Mouse (Mus musculus) MEL (cell line): ENCODE results near the gene Pigq. TPM values are rescaled to one million over a fixed set of nuclear protein-coding genes. Genes with fewer than 3 reads are reported as not detected.

Source experiments
- DNase-seq: peaks from one replicate; pipeline ENCODE4 v3.0.0; 2011; ENCODE audit warnings: low read depth, low spot score
- H3K27ac ChIP-seq: 2 replicates; pipeline ENCODE4 v1.5.1; 2012; ENCODE audit warnings: low read depth, mild to moderate bottlenecking, control low read depth, low read length, moderate library complexity; ENCODE audit not compliant: control insufficient read depth
- H3K27me3 ChIP-seq, 2 experiments: fragments of 150-350 bp in 1 of 2; sonication (generic) in 1 of 2; 2 replicates each; pipeline ENCODE4 v1.6.1; 2012; ENCODE audit warnings: low read length in 2 of 2, mild to moderate bottlenecking in 2 of 2, improper control_type of control experiment in 1 of 2, moderate library complexity in 1 of 2; ENCODE audit not compliant: insufficient read depth in 2 of 2, control insufficient read depth in 1 of 2
- H3K36me3 ChIP-seq, 2 experiments: 2 replicates each; pipeline ENCODE4 v1.6.1; 2012 to 2014; ENCODE audit warnings: low read length in 2 of 2, improper control_type of control experiment in 1 of 2, inconsistent platforms in 1 of 2, mild to moderate bottlenecking in 1 of 2; ENCODE audit not compliant: insufficient read depth in 2 of 2, control insufficient read depth in 1 of 2
- H3K4me1 ChIP-seq, 2 experiments: fragments of 150-350 bp in 1 of 2; sonication (generic) in 1 of 2; 2 replicates each; pipeline ENCODE4 v1.6.1; 2012; ENCODE audit warnings: low read length in 2 of 2, improper control_type of control experiment in 1 of 2, mild to moderate bottlenecking in 1 of 2; ENCODE audit not compliant: insufficient read depth in 2 of 2, control insufficient read depth in 1 of 2
- H3K4me3 ChIP-seq, 2 experiments: fragments of 150-350 bp in 1 of 2; sonication (generic) in 1 of 2; 2 replicates each; pipeline ENCODE4 v1.5.1; 2012; ENCODE audit warnings: low read depth in 2 of 2, low read length in 2 of 2, mild to moderate bottlenecking in 2 of 2, moderate library complexity in 2 of 2, control low read depth in 1 of 2, improper control_type of control experiment in 1 of 2; ENCODE audit not compliant: control insufficient read depth in 1 of 2, insufficient read depth in 1 of 2
- H3K79me2 ChIP-seq: 2 replicates; pipeline ENCODE4 v1.6.1; 2012; ENCODE audit warnings: mild to moderate bottlenecking, low read length, moderate library complexity; ENCODE audit not compliant: control insufficient read depth, poor library complexity, insufficient read depth
- H3K9ac ChIP-seq: 2 replicates; pipeline ENCODE4 v1.6.1; 2012; ENCODE audit warnings: low read depth, mild to moderate bottlenecking, control low read depth, low read length, moderate library complexity; ENCODE audit not compliant: control insufficient read depth, poor library complexity, severe bottlenecking
- H3K9me3 ChIP-seq: fragments of 150-350 bp; sonication (generic); replicated peaks from 2 replicates; pipeline ENCODE4 v1.6.1; 2012; ENCODE audit warnings: mild to moderate bottlenecking, low read length, improper control_type of control experiment, moderate library complexity; ENCODE audit not compliant: insufficient read depth
- BHLHE40 ChIP-seq: IDR thresholded peaks from 2 replicates; pipeline ENCODE4 v1.6.1; 2012; ENCODE audit warnings: low read depth, mild to moderate bottlenecking, inconsistent platforms, low read length, improper control_type of control experiment, borderline replicate concordance
- CHD1 ChIP-seq: IDR thresholded peaks from 2 replicates; pipeline ENCODE4 v1.6.1; 2012; ENCODE audit warnings: low read depth, mild to moderate bottlenecking, inconsistent platforms, low read length, improper control_type of control experiment
- CTCF ChIP-seq, 3 experiments: IDR thresholded peaks in 2 of 3; conservative IDR thresholded peaks in 1 of 3; 2 replicates each; pipeline ENCODE4 v1.5.1; 2011 to 2012; ENCODE audit warnings: low read length in 3 of 3, low read depth in 2 of 3, mild to moderate bottlenecking in 2 of 3, improper control_type of control experiment in 1 of 3, inconsistent platforms in 1 of 3, mixed read lengths in 1 of 3, moderate library complexity in 1 of 3; ENCODE audit not compliant: control insufficient read depth in 1 of 3, insufficient read depth in 1 of 3, poor library complexity in 1 of 3, severe bottlenecking in 1 of 3
- E2F4 ChIP-seq: IDR thresholded peaks from 2 replicates; pipeline ENCODE4 v1.6.1; 2011; ENCODE audit warnings: low read depth, low read length, improper control_type of control experiment, borderline replicate concordance
- EP300 ChIP-seq, 2 experiments: IDR thresholded peaks; 2 replicates each; pipeline ENCODE4 v1.6.1; 2011; ENCODE audit warnings: improper control_type of control experiment in 2 of 2, low read length in 2 of 2, low read depth in 1 of 2, mild to moderate bottlenecking in 1 of 2
- GABPA ChIP-seq: IDR thresholded peaks from 2 replicates; pipeline ENCODE4 v1.6.1; 2012; ENCODE audit warnings: low read depth, mild to moderate bottlenecking, inconsistent platforms, low read length, improper control_type of control experiment, moderate library complexity
- GATA1 ChIP-seq: IDR thresholded peaks from 2 replicates; pipeline ENCODE4 v1.6.1; 2011; ENCODE audit warnings: low read depth, low read length, improper control_type of control experiment
- MAX ChIP-seq: IDR thresholded peaks from 2 replicates; pipeline ENCODE4 v1.6.1; 2011; ENCODE audit warnings: low read length, improper control_type of control experiment
- MAZ ChIP-seq: IDR thresholded peaks from 2 replicates; pipeline ENCODE4 v1.6.1; 2012; ENCODE audit warnings: low read depth, mild to moderate bottlenecking, inconsistent platforms, low read length, improper control_type of control experiment
- MYB ChIP-seq: IDR thresholded peaks from 2 replicates; pipeline ENCODE4 v1.6.1; 2011; ENCODE audit warnings: mild to moderate bottlenecking, low read depth, low read length, improper control_type of control experiment
- NELFE ChIP-seq: IDR thresholded peaks from 2 replicates; pipeline ENCODE4 v1.6.1; 2011; ENCODE audit warnings: low read depth, low read length, improper control_type of control experiment
- NRF1 ChIP-seq: IDR thresholded peaks from 2 replicates; pipeline ENCODE4 v1.6.1; 2014; ENCODE audit warnings: low read depth, mild to moderate bottlenecking, inconsistent platforms, low read length, improper control_type of control experiment, moderate library complexity; ENCODE audit not compliant: poor library complexity, insufficient read depth, severe bottlenecking
- POLR2AphosphoS2 ChIP-seq: IDR thresholded peaks from 2 replicates; pipeline ENCODE4 v1.6.1; 2011; ENCODE audit warnings: low read length, improper control_type of control experiment
- SMC3 ChIP-seq: IDR thresholded peaks from 2 replicates; pipeline ENCODE4 v1.6.1; 2011; ENCODE audit warnings: low read depth, low read length, improper control_type of control experiment
- TAL1 ChIP-seq: IDR thresholded peaks from 2 replicates; pipeline ENCODE4 v1.6.1; 2012; ENCODE audit warnings: mild to moderate bottlenecking, inconsistent platforms, low read length, moderate library complexity, mixed read lengths
- TCF12 ChIP-seq: IDR thresholded peaks from 2 replicates; pipeline ENCODE4 v1.6.1; 2014; ENCODE audit warnings: low read depth, mild to moderate bottlenecking, inconsistent platforms, low read length, improper control_type of control experiment, moderate library complexity
- UBTF ChIP-seq: IDR thresholded peaks from 2 replicates; pipeline ENCODE4 v1.6.1; 2012; ENCODE audit warnings: low read depth, mild to moderate bottlenecking, inconsistent platforms, low read length, improper control_type of control experiment, moderate library complexity, borderline replicate concordance; ENCODE audit not compliant: insufficient read depth
- USF1 ChIP-seq: IDR thresholded peaks from 2 replicates; pipeline ENCODE4 v1.6.1; 2014; ENCODE audit warnings: low read depth, mild to moderate bottlenecking, inconsistent platforms, low read length, improper control_type of control experiment, moderate library complexity
- ZKSCAN1 ChIP-seq: IDR thresholded peaks from 2 replicates; pipeline ENCODE4 v1.6.1; 2012; ENCODE audit warnings: low read depth, mild to moderate bottlenecking, inconsistent platforms, low read length, improper control_type of control experiment, moderate library complexity
- polyA plus RNA-seq, 2 experiments: library from polyadenylated mRNA; stranded (reverse) in 1 of 2; unstranded in 1 of 2; fragments of >175 nt in 1 of 2; fragments of >200 nt in 1 of 2; gene quantifications; 2 replicates each; pipeline versions ENCODE4 v1.2.1 to v1.2.4; 2012; ENCODE audit warnings: low replicate concordance in 2 of 2, low read depth in 1 of 2; ENCODE audit not compliant: insufficient read length in 2 of 2, insufficient read depth in 1 of 2, missing spikeins in 1 of 2
- total RNA-seq: library from RNA; depleted of rRNA; stranded (reverse); fragments of 300-350 nt; gene quantifications from 2 replicates; pipeline ENCODE4 v1.2.3, GENCODE M21; 2012

The Pigq gene
- total and polyA plus RNA-seq, 3 experiments = 67.8 to 825 (median 193) TPM

- Histone ChIP-seq H3K27ac (no peak overlapping the region), H3K36me3 (peaks cover 0 to 2% of the 10 kb centered on the region in 2 experiments; a peak in 1 of 4 replicates), H3K27me3 (no peaks in the 10 kb centered on the region), H3K4me1 (peaks cover 2 to 12% of the 10 kb centered on the region in 2 experiments; a peak in 2 of 4 replicates), H3K9me3 (no peaks in the 10 kb centered on the region), H3K9ac (no peak overlapping the region), H3K79me2 (no peaks in the 10 kb centered on the region), H3K4me3 (no peak overlapping the region)
- no peak for DNase-seq
- TF ChIP-seq POLR2AphosphoS2 (no peak), NRF1 (no peak), NELFE (no peak), UBTF (no peak), SMC3 (no peak), BHLHE40 (no peak), MAX (no peak), E2F4 (no peak), GATA1 (no peak), GABPA (no peak), TAL1 (no peak), CTCF (IDR thresholded peaks at IDR 0.05 in 2 of 3, conservative IDR thresholded peaks at IDR 0.05 in 1 of 3; ENCODE audit: control insufficient read depth in 1 of 3, insufficient read depth in 1 of 3, low read depth in 2 of 3, low read length in 3 of 3, poor library complexity in 1 of 3, severe bottlenecking in 1 of 3) (no peak), USF1 (no peak), TCF12 (no peak), CHD1 (no peak), MYB (no peak), ZKSCAN1 (no peak), EP300 (IDR thresholded peaks at IDR 0.05; ENCODE audit: low read depth in 1 of 2, low read length in 2 of 2) (no peak)
These were observed 47.5 kb upstream of the Pigq start for GRCm38 (mm10) chr17:25992274-25992673.

DNA sequence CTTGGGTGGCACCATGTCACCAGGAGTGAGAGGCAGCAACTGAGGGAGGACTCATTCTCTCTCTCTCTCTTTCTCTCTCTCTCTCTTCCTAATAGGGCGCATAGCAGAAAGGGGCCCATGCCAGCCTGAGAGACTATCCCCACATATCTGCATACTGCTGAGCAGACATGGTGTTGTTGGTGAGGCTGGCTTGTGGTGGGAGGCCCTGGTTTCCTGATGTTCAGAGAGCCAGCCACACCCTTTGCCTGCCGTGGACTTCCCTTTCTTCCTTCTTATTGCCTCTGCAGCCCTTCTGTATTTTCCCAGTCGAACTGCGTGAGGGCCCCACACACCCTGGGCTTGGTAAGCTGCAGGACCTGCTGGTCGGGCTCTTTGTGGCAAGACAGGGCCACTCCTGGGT is 45.6 kb upstream of the Pigq start:
- Histone ChIP-seq H3K4me1 (peaks cover 2 to 12% of the 10 kb centered on the region in 2 experiments; a peak in 2 of 4 replicates), H3K79me2 (peaks cover 1% of the 10 kb centered on the region; the same call in 1 of the 2 replicates)
- no peak for TF ChIP-seq MAZ
- peak; percentile 5; the same call in 1 of the 2 replicates for TF ChIP-seq TAL1
- TF ChIP-seq, all 39 proteins: peak for 1
- Histone ChIP-seq H3K4me3 (no peak overlapping the region), H3K9me3 (no peaks in the 10 kb centered on the region), H3K27ac (no peak overlapping the region; the same call in 1 of the 2 replicates), H3K9ac (no peak overlapping the region), H3K27me3 (no peaks in the 10 kb centered on the region), H3K36me3 (peaks cover 0 to 2% of the 10 kb centered on the region in 2 experiments; a peak in 1 of 4 replicates)
- DNase-seq = peak; percentile 68
